Mouse (Mus musculus): Measurements from ENCODE around the gene Nfkb1. TPM values are rescaled to one million over a fixed set of nuclear protein-coding genes. Genes with fewer than 3 reads are reported as not detected.

Nfkb1 gene
- polyA plus RNA-seq, 1 experiment from 2014 or later, result 35.9 TPM

GRCm38 (mm10) chr3:135722104-135722503 lies 30.8 kb upstream of the Nfkb1 start:
- DNase-seq (ENCODE audit: low spot score) (no peak), ATAC-seq (no peak)
- no peak overlapping the region for H3K27ac ChIP-seq (ENCODE audit: low read length)
- H3K36me3 ChIP-seq (ENCODE audit: insufficient read depth, low read length), result no peaks in the 10 kb centered on the region
- H3K4me3 ChIP-seq (ENCODE audit: low read depth, low read length), result no peak overlapping the region
- no peaks in the 10 kb centered on the region for H3K27me3 ChIP-seq (replicated peaks; ENCODE audit: insufficient read depth, low read length)
- H3K4me1 ChIP-seq (ENCODE audit: insufficient read depth, low read depth, low read length), result no peaks in the 10 kb centered on the region
- H3K9ac ChIP-seq (replicated peaks; ENCODE audit: low read depth), result no peak overlapping the region
- no peak for TF ChIP-seq CTCF (IDR thresholded peaks at IDR 0.05)
- TF ChIP-seq EP300 (IDR thresholded peaks at IDR 0.05), result no peak
- no peaks in the 10 kb centered on the region for H3K9me3 ChIP-seq (ENCODE audit: low read length)
- 77% methylated on average over 2 of the region's 2 CpGs for WGBS
- H3K4me2 ChIP-seq (replicated peaks; ENCODE audit: low read depth, low read length), result no peak overlapping the region

GRCm38 (mm10) chr3:135719969-135720368 lies 28.6 kb upstream of the Nfkb1 start:
- TF ChIP-seq CTCF (IDR thresholded peaks at IDR 0.05) (no peak), EP300 (IDR thresholded peaks at IDR 0.05) (no peak)
- WGBS, result 82% methylated on average over 3 of the region's 3 CpGs

GRCm38 (mm10) chr3:135719179-135719532 lies 27.8 kb upstream of the Nfkb1 start:
- Histone ChIP-seq H3K27ac (ENCODE audit: low read length) (no peak overlapping the region), H3K4me3 (ENCODE audit: low read depth, low read length) (no peak overlapping the region), H3K9ac (replicated peaks; ENCODE audit: low read depth) (no peak overlapping the region), H3K4me2 (replicated peaks; ENCODE audit: low read depth, low read length) (no peak overlapping the region), H3K36me3 (ENCODE audit: insufficient read depth, low read length) (no peaks in the 10 kb centered on the region), H3K9me3 (ENCODE audit: low read length) (no peaks in the 10 kb centered on the region), H3K4me1 (ENCODE audit: insufficient read depth, low read depth, low read length) (no peaks in the 10 kb centered on the region), H3K27me3 (replicated peaks; ENCODE audit: insufficient read depth, low read length) (no peaks in the 10 kb centered on the region)
- no peak for DNase-seq (ENCODE audit: low spot score)
- ATAC-seq, result 0 out of 2 replicates have a peak, but pooled peaks have one; percentile 3
- TF ChIP-seq EP300 (IDR thresholded peaks at IDR 0.05), result no peak
- no peak for TF ChIP-seq CTCF (IDR thresholded peaks at IDR 0.05)
- 39% methylated on average over 6 of the region's 6 CpGs for WGBS

More at GRCm38 (mm10) chr3:135719969-135720368, 28.6 kb upstream of the Nfkb1 start:
- Histone ChIP-seq H3K9me3 (ENCODE audit: low read length) (no peaks in the 10 kb centered on the region), H3K4me1 (ENCODE audit: insufficient read depth, low read depth, low read length) (no peaks in the 10 kb centered on the region), H3K4me2 (replicated peaks; ENCODE audit: low read depth, low read length) (no peak overlapping the region), H3K4me3 (ENCODE audit: low read depth, low read length) (no peak overlapping the region), H3K27ac (ENCODE audit: low read length) (no peak overlapping the region), H3K9ac (replicated peaks; ENCODE audit: low read depth) (no peak overlapping the region), H3K27me3 (replicated peaks; ENCODE audit: insufficient read depth, low read length) (no peaks in the 10 kb centered on the region), H3K36me3 (ENCODE audit: insufficient read depth, low read length) (no peaks in the 10 kb centered on the region)
- DNase-seq (ENCODE audit: low spot score) (no peak), ATAC-seq (no peak)

- WGBS, result 42% methylated on average over 6 of the region's 6 CpGs
- no peak for TF ChIP-seq CTCF (IDR thresholded peaks at IDR 0.05)
- TF ChIP-seq EP300 (IDR thresholded peaks at IDR 0.05), result no peak
- no peak for DNase-seq (ENCODE audit: low spot score)
- Histone ChIP-seq H3K36me3 (ENCODE audit: insufficient read depth, low read length) (no peaks in the 10 kb centered on the region), H3K27me3 (replicated peaks; ENCODE audit: insufficient read depth, low read length) (no peaks in the 10 kb centered on the region), H3K9ac (replicated peaks; ENCODE audit: low read depth) (no peak overlapping the region), H3K4me1 (ENCODE audit: insufficient read depth, low read depth, low read length) (no peaks in the 10 kb centered on the region), H3K4me3 (ENCODE audit: low read depth, low read length) (no peak overlapping the region), H3K4me2 (replicated peaks; ENCODE audit: low read depth, low read length) (no peak overlapping the region), H3K9me3 (ENCODE audit: low read length) (no peaks in the 10 kb centered on the region), H3K27ac (ENCODE audit: low read length) (no peak overlapping the region)
- ATAC-seq, result no peak
These were observed 27.2 kb upstream of the Nfkb1 start for GRCm38 (mm10) chr3:135718323-135719178.

- Histone ChIP-seq H3K9me3 (ENCODE audit: low read length) (no peaks in the 10 kb centered on the region), H3K9ac (replicated peaks; ENCODE audit: low read depth) (no peak overlapping the region), H3K4me1 (ENCODE audit: insufficient read depth, low read depth, low read length) (no peaks in the 10 kb centered on the region), H3K36me3 (ENCODE audit: insufficient read depth, low read length) (no peaks in the 10 kb centered on the region), H3K4me2 (replicated peaks; ENCODE audit: low read depth, low read length) (no peak overlapping the region), H3K4me3 (ENCODE audit: low read depth, low read length) (no peak overlapping the region), H3K27ac (ENCODE audit: low read length) (no peak overlapping the region), H3K27me3 (replicated peaks; ENCODE audit: insufficient read depth, low read length) (no peaks in the 10 kb centered on the region)
- peak; percentile 66 for DNase-seq (ENCODE audit: low spot score)
- 18% methylated on average over 3 of the region's 4 CpGs for WGBS
- TF ChIP-seq EP300 (IDR thresholded peaks at IDR 0.05), result no peak
- peak; percentile 64 for TF ChIP-seq CTCF (IDR thresholded peaks at IDR 0.05)
- ATAC-seq, result no peak
These were observed 21.9 kb upstream of the Nfkb1 start for GRCm38 (mm10) chr3:135713016-135713950.

- TF ChIP-seq EP300 (IDR thresholded peaks at IDR 0.05) (no peak), CTCF (IDR thresholded peaks at IDR 0.05) (no peak)
- DNase-seq (ENCODE audit: low spot score), result no peak
- ATAC-seq, result no peak
These were observed 20.3 kb upstream of the Nfkb1 start for GRCm38 (mm10) chr3:135711613-135712012.

More at GRCm38 (mm10) chr3:135711613-135712012, 20.3 kb upstream of the Nfkb1 start:
- no peaks in the 10 kb centered on the region for H3K4me1 ChIP-seq (ENCODE audit: insufficient read depth, low read depth, low read length)
- no peak overlapping the region for H3K27ac ChIP-seq (ENCODE audit: low read length)
- H3K27me3 ChIP-seq (replicated peaks; ENCODE audit: insufficient read depth, low read length), result no peaks in the 10 kb centered on the region
- no peaks in the 10 kb centered on the region for H3K9me3 ChIP-seq (ENCODE audit: low read length)
- no peak overlapping the region for H3K4me2 ChIP-seq (replicated peaks; ENCODE audit: low read depth, low read length)
- WGBS, result 87% methylated on average over 4 of the region's 4 CpGs
- H3K9ac ChIP-seq (replicated peaks; ENCODE audit: low read depth), result no peak overlapping the region
- no peak overlapping the region for H3K4me3 ChIP-seq (ENCODE audit: low read depth, low read length)
- no peaks in the 10 kb centered on the region for H3K36me3 ChIP-seq (ENCODE audit: insufficient read depth, low read length)
